Mouse (Mus musculus): Measurements from ENCODE around the gene Tmeff1.
"Not testable (repeated sequence)": the region's sequence is repeated elsewhere in the genome, so short reads cannot be mapped to it uniquely, and the experiment has no call there.

The Tmeff1 gene

DNA sequence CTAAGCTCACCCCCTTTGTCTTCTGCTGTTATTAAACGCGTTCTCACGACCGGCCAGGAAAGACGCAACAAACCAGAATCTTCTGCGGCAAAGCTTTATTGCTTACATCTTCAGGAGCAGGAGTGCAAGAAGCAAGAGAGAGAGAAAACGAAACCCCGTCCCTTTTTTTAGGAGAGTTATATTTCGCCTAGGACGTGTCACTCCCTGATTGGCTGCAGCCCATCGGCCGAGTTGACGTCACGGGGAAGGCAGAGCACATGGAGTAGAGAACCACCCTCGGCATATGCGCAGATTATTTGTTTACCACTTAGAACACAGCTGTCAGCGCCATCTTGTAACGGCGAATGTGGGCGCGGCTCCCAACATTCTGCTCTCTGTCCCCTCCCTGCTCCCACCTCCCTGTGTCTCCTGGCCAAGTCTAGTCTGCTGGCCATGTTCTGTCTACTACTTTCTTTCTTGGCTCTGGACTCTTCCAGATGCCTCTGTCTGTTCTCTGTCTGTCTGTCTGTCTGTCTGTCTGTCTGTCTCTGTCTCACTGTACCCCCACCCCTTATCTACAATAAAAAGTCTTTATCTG is 98.7 kb downstream of the Tmeff1 start:
- not testable (repeated sequence) for H3K36me3 ChIP-seq (ENCODE audit: control insufficient read depth, insufficient read depth, low read length, poor library complexity, severe bottlenecking); H3K27me3 ChIP-seq (ENCODE audit: control insufficient read depth, insufficient read depth, low read length, poor library complexity, severe bottlenecking); DNase-seq (ENCODE audit: low read depth, low spot score)

DNA sequence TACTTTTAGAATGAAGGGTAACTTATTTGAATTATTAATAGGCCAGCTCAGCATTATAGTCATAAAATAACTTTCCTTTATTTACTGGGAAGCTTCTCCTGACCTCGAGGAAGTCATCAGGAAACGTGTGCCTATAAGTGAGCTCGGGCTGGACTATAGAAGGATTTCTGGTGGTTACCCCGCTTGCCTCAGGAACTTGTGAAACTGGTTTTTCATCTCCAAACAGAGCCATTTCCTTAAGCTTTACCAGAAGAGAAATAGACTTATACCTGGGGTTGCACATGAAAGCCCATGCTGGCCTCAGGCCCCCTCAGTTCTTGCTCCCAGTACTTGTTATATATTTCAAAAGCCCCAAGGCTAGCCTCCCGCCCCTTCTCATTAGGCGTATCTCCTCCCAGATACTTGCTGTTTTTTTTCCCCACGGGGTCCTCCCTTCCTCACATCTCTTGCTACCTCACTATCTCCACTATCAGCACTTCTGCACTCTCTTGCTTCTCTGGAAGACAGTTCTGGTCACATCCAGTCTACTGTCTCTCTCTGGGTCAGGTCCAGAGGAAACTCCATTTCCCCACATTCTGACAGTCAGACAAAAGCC is 99.7 kb downstream of the Tmeff1 start:
- Histone ChIP-seq H3K27me3 (ENCODE audit: control insufficient read depth, insufficient read depth, low read length, poor library complexity, severe bottlenecking) (no peaks in the 10 kb centered on the region), H3K36me3 (ENCODE audit: control insufficient read depth, insufficient read depth, low read length, poor library complexity, severe bottlenecking) (no peaks in the 10 kb centered on the region)
- DNase-seq (ENCODE audit: low read depth, low spot score): no peak

DNA sequence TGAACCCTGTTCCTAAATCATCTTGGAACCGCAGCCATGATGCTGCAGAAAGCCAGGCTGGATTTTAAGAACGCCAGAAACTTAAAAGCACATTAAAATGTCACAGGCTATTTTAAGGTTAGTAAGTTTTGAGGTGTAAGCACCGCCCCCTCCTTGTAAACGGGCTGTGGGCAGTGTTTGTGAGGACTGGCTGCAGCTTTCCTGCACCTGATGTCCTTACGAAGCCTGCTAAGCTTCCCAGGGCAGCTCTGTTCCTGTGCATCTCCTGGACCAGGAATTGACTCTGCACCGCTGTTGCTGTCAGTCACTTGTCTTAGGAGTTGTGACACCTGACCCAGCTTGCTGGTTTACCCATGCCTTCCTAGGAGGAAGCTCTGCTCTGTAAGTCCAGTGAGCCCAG is 103.2 kb downstream of the Tmeff1 start:
- DNase-seq (ENCODE audit: low read depth, low spot score): no peak
- H3K36me3 ChIP-seq (ENCODE audit: control insufficient read depth, insufficient read depth, low read length, poor library complexity, severe bottlenecking): no peaks in the 10 kb centered on the region
- H3K27me3 ChIP-seq (ENCODE audit: control insufficient read depth, insufficient read depth, low read length, poor library complexity, severe bottlenecking): no peaks in the 10 kb centered on the region

DNA sequence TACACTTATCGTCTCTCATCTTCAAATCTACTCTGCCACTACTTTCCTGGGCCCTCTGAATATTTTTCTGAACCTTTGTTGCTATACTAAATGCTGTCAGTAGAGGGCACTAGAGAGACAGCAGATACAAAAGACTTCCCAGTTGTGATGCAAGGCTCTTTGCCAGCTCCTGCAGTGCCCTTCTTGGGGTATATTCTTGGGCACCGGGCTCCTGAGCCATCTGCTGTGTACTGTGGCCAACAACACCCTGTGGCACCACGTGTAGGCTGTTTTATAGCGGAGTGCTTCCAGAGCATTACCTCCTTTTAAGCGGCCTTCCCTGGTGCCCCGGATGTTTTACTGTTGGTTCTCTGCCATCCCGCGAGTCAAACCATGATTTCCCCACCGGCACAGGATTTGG is 105.7 kb downstream of the Tmeff1 start:
- Histone ChIP-seq H3K36me3 (ENCODE audit: control insufficient read depth, insufficient read depth, low read length, poor library complexity, severe bottlenecking) (no peaks in the 10 kb centered on the region), H3K27me3 (ENCODE audit: control insufficient read depth, insufficient read depth, low read length, poor library complexity, severe bottlenecking) (no peaks in the 10 kb centered on the region)
- peak; percentile 44 for DNase-seq (ENCODE audit: low read depth, low spot score)

DNA sequence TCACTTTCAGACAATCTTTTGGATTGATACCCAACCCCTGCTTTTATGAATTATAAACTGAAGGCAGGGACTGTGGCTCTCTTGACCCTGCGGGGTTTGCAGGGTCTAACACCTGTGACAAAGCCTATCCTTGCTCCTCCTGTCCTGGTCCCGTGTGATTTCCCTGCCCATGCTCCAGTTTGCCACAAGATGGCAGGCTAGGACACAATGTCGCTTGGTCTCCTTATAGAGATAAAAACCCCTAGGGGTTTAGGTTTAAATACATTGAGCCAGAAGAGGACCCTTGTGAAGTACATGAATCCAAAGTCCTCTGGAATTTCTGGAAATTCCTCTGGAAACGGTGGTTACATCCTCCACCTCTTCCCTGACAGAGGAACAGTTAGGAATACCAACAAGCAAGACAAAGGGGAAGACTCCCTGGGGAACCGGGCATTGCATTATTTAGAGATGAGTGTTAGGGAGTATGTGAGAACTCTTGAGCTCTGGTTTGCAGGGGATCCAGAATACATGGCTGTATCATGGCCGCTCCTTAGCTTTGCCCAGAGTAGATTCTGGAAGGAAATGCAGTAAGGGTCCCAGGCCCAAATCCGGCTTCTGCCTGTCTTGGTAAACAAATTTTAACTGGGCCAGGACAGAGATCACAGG is 106.9 kb downstream of the Tmeff1 start:
- DNase-seq (ENCODE audit: low read depth, low spot score): peak; percentile 12
- Histone ChIP-seq H3K36me3 (ENCODE audit: control insufficient read depth, insufficient read depth, low read length, poor library complexity, severe bottlenecking) (no peaks in the 10 kb centered on the region), H3K27me3 (ENCODE audit: control insufficient read depth, insufficient read depth, low read length, poor library complexity, severe bottlenecking) (no peaks in the 10 kb centered on the region)

GRCm38 (mm10) chr4:48692736-48693292 is 107.8 kb downstream of the Tmeff1 start:
- no peak for DNase-seq (ENCODE audit: low read depth, low spot score)
- no peaks in the 10 kb centered on the region for H3K36me3 ChIP-seq (ENCODE audit: control insufficient read depth, insufficient read depth, low read length, poor library complexity, severe bottlenecking)
- H3K27me3 ChIP-seq (ENCODE audit: control insufficient read depth, insufficient read depth, low read length, poor library complexity, severe bottlenecking): no peaks in the 10 kb centered on the region

- no peaks in the 10 kb centered on the region for H3K27me3 ChIP-seq (ENCODE audit: control insufficient read depth, insufficient read depth, low read length, poor library complexity, severe bottlenecking)
- no peaks in the 10 kb centered on the region for H3K36me3 ChIP-seq (ENCODE audit: control insufficient read depth, insufficient read depth, low read length, poor library complexity, severe bottlenecking)
- no peak for DNase-seq (ENCODE audit: low read depth, low spot score)
These were observed 111.7 kb downstream of the Tmeff1 start for GRCm38 (mm10) chr4:48696706-48697105.

DNA sequence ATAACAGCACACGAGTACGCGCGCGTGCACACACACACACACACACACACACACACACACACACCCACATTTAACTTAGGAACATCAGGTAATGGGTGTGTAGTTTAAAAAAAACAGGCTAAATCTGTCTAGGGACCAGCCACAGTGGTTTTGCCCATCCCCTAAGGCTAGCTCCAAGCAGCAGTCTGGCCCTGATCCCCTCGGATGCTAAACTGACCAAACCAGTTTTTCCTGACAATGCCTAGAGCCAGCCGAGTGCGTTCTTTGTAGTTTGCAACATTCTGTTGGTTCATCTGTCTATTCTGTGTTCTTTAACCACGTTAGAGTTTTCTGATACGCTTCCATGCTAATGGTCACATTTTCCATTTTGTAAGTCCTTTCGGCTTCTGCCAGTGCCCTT is 112.3 kb downstream of the Tmeff1 start:
- Histone ChIP-seq H3K36me3 (ENCODE audit: control insufficient read depth, insufficient read depth, low read length, poor library complexity, severe bottlenecking) (no peaks in the 10 kb centered on the region), H3K27me3 (ENCODE audit: control insufficient read depth, insufficient read depth, low read length, poor library complexity, severe bottlenecking) (no peaks in the 10 kb centered on the region)
- no peak for DNase-seq (ENCODE audit: low read depth, low spot score)
